Mouse (Mus musculus): Measurements from ENCODE around the gene Eif4a2.
A peak's percentile ranks its signal among the peaks of the same experiment; 100 is the strongest.
"Not testable (repeated sequence)": the region's sequence is repeated elsewhere in the genome, so short reads cannot be mapped to it uniquely, and the experiment has no call there.

Gene Eif4a2

GRCm38 (mm10) chr16:23107231-23107942 is at the start of gene Eif4a2:
Gene Eif4a2, plus strand, starts transcription at chr16:23107444.
- peak; percentile 95 for DNase-seq

GRCm38 (mm10) chr16:23057668-23058447 is 49.4 kb upstream of the Eif4a2 start, which contains the start of gene Kng1:
Gene Kng1, plus strand, starts transcription at chr16:23057865.
- not testable (repeated sequence) for DNase-seq

- DNase-seq: not testable (repeated sequence)
These were observed 47.6 kb upstream of the Eif4a2 start for GRCm38 (mm10) chr16:23059630-23060029.

- not testable (repeated sequence) for DNase-seq
These were observed 46.4 kb upstream of the Eif4a2 start for GRCm38 (mm10) chr16:23060781-23061325.

DNA sequence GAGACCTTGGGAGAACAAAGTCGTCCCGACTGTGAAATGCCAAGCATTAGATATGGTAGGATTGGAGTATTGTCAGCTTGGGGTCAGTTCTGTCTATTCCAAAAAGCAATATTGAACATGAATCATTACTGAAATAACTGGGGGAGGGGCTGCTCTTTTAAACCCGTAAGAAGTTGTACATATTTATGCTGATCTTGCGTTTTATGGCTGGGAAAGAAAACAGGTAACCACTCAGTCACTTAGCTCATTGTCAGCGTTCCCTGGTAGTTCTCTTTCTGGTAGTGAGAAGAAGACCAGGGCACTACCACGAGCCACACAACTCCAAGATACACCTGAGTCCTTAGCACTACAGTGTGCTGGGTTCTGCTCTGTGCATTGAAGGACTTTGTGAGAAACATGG is 29.7 kb upstream of the Eif4a2 start:
- not testable (repeated sequence) for DNase-seq

DNA sequence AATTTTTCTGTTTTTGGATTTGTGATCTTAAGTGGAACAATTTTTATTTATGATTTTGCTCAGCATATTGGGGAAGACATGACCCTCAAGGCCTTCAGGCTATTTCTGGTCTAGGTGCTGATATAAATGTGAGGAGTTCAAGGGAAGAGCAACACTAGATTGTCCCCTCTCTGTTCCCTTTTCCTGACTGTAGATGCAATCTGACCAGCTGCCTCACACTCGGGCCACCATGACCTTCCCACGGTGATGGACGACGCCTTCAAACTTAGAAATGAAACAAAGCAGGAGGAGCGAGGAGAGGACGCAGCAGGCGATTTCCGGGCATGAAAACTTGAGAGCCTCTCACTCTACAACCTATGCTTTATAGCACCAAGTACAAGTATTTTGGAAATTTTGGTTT is 20.1 kb upstream of the Eif4a2 start:
- not testable (repeated sequence) for DNase-seq

DNA sequence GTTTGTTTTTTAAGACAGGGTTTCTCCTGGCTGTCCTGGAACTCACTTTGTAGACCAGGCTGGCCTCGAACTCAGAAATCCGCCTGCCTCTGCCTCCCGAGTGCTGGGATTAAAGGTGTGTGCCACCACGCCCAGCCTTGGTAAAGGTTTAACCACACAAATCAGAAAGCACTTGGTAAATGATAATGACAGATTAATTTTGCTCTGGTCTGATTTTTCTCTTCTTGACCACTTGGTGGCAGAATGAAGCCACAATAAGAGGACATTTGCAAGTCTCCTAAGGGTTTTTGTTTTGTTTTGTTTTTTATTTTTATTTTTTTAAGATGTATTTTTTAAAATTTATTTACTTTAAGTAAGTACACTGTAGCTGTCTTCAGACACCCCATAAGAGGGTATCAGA is 19.5 kb upstream of the Eif4a2 start:
- DNase-seq: not testable (repeated sequence)

GRCm38 (mm10) chr16:23088491-23088890 is 18.8 kb upstream of the Eif4a2 start:
- not testable (repeated sequence) for DNase-seq

GRCm38 (mm10) chr16:23091345-23091744 is 15.9 kb upstream of the Eif4a2 start:
- not testable (repeated sequence) for DNase-seq

DNA sequence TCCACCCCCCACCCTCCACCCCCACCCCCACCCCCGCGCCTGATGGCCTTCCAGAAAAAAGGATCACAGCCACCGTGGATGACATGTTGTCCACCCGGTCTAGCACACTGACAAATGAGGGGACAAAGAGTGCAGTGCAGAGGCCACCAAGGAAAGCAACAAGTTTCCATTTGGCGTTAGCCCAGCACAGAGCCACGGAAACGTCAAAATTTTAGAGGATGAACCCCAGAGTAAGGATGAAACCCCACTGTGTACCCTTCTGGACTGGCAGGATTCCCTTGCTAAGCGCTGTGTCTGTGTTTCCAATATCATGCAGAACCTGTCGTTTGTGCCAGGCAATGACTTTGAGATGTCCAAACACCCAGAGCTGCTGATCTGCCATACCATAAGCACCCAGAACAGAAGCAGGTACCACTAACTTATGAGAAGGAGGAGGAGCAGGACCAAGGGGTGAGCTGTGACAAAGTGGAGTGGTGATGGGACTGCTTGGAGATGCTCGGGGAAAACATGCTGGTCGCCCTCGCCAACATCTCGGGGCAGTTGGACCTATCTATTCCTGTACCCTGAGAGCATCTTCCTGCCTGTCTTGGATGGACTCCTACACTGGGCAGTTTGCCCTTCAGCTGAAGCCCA is 13.8 kb upstream of the Eif4a2 start:
- DNase-seq: no peak

DNA sequence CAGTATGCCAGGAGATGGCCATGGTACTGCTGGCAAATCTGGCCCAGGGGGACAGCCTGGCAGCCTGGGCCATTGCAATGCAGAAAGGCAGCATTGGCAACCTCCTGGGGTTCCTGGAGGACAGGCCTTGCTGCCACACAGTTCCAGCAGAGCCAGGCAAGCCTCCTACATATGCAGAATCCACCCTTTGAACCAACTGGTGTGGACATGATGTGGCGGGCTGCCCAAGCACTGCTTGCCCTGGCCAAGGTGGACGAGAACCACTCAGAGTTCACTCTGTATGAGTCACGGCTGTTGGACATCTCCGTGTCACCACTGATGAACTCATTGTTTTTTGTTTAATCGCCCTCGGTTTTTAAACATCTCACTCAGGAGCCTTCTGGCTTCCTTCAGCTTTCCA is 13.1 kb upstream of the Eif4a2 start:
- DNase-seq: no peak

DNA sequence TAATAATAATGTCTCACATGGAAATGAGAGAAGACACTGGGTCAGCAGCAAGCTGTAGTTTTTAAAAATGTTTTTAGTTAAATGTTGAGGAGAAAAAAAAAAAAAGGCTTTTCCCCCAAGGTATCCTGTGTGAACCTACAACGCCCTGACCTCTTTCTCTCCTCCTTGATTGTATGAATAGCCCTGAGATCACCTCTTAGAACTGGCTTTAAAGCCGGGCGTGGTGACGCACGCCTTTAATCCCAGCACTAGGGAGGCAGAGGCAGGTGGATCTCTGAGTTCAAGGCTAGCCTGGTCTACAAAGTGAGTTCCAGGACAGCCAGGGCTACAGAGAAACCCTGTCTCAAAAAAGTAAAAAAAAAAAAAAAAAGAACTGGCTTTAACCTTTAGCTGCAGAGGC is 11.7 kb upstream of the Eif4a2 start:
- not testable (repeated sequence) for DNase-seq

GRCm38 (mm10) chr16:23096886-23097285 is 10.4 kb upstream of the Eif4a2 start:
- DNase-seq: not testable (repeated sequence)

- not testable (repeated sequence) for DNase-seq
These were observed 9.7 kb upstream of the Eif4a2 start for GRCm38 (mm10) chr16:23097290-23098104.

DNA sequence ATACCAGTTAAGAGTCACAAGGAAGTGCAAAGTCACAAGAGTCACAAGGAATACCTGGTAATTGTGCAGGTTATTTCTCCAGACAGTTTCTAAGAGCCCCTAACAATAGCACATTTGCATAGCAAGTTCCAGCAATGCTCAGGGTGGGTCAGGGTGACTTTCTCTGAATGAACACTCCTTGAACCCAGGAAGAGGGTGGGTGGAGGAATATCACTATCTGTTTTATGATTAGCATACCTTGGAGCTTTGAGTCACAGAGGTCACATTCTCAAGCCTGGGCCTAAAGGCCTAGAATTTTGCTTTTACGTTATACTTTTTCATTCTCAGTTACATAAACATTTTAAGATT is 9.2 kb upstream of the Eif4a2 start:
- not testable (repeated sequence) for DNase-seq

GRCm38 (mm10) chr16:23099632-23100031 is 7.6 kb upstream of the Eif4a2 start:
- DNase-seq: no peak

GRCm38 (mm10) chr16:23100099-23100575 is 7.1 kb upstream of the Eif4a2 start:
- no peak for DNase-seq

DNA sequence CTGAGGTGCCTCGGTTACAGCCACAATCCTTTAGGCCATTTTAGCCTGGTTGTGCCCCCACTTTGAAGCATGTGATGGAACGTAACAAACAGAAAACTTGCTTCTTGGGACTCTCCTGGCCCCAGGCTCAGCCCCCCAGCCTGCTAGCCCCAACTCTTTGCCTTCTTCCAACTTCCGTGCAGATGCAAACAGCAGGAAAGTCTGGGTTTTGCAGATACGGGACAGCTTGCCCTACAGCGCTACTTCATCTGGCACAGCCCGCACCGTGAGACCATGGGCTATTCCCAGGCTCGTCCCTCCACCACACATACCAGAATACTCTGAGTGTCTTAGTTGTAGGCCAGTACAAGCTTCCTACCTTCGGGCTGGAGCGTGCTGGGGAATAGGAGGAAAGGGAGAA is 6.6 kb upstream of the Eif4a2 start:
- no peak for DNase-seq

GRCm38 (mm10) chr16:23102340-23103037 is 4.8 kb upstream of the Eif4a2 start:
- no peak for DNase-seq

GRCm38 (mm10) chr16:23103038-23103745 is 4.1 kb upstream of the Eif4a2 start:
- no peak for DNase-seq

- no peak for DNase-seq
These were observed 3.4 kb upstream of the Eif4a2 start for GRCm38 (mm10) chr16:23103841-23104240.
